Mouse (Mus musculus) bone marrow, adult 2 months (tissue): ENCODE results near the gene 2610507B11Rik. TPM values are rescaled to one million over a fixed set of nuclear protein-coding genes. Genes with fewer than 3 reads are reported as not detected.

Experiments
- H3K27ac ChIP-seq: fragments of 200-500 bp; 2 replicates; pipeline ENCODE4 v1.5.1; 2012; ENCODE audit warnings: low read depth, mild to moderate bottlenecking, control low read depth, inconsistent platforms, low read length; ENCODE audit not compliant: control insufficient read depth, poor library complexity, insufficient read depth
- H3K4me1 ChIP-seq: fragments of 200-500 bp; 2 replicates; pipeline ENCODE4 v1.6.1; 2011; ENCODE audit warnings: low read length; ENCODE audit not compliant: control insufficient read depth, insufficient read depth
- H3K4me3 ChIP-seq: fragments of 200-500 bp; replicated peaks from 2 replicates; pipeline ENCODE3; 2011; ENCODE audit warnings: mild to moderate bottlenecking, low read depth, low read length, control low read depth; ENCODE audit not compliant: control insufficient read depth
- CTCF ChIP-seq: fragments of 200-500 bp; IDR thresholded peaks from 2 replicates; pipeline ENCODE4 v1.5.1; 2011; ENCODE audit warnings: low read length, control low read depth; ENCODE audit not compliant: control insufficient read depth, insufficient read depth
- POLR2A ChIP-seq: fragments of 200-500 bp; IDR thresholded peaks from 2 replicates; pipeline ENCODE4 v1.6.1; 2011; ENCODE audit warnings: low read depth, mild to moderate bottlenecking, control low read depth, low read length, borderline replicate concordance; ENCODE audit not compliant: control insufficient read depth
- WGBS: fragments of 180-500 bp; shearing (Covaris S2); methylation state at CpG from one replicate; pipeline ENCODE4 v1.1.7; 2018; 5-methylcytosine and 5-hydroxymethylcytosine counted together
- polyA plus RNA-seq: library from polyadenylated mRNA; stranded (reverse); fragments of >200 nt; gene quantifications from 2 replicates; pipeline ENCODE4 v1.2.4, GENCODE M21; 2011; ENCODE audit warnings: low replicate concordance; ENCODE audit not compliant: missing spikeins, insufficient read depth, insufficient read length

2610507B11Rik gene
- polyA plus RNA-seq, 1 experiment, result 50.3 TPM

- Histone ChIP-seq H3K4me1 (no peaks in the 10 kb centered on the region), H3K27ac (no peak overlapping the region), H3K4me3 (no peak overlapping the region)
- TF ChIP-seq POLR2A (no peak), CTCF (no peak)
- 95% methylated on average over 8 of the region's 8 CpGs for WGBS
These were observed 75.5 kb downstream of the 2610507B11Rik start for GRCm38 (mm10) chr11:78337040-78337439.

Other genes with a start within 250 kb of the 2610507B11Rik start
- gene Dhrs13, start 229.5 kb upstream of the 2610507B11Rik start, polyA plus RNA-seq, result 6.5 and 10.8 TPM in 2 replicates
- gene Flot2, start 223.8 kb upstream of the 2610507B11Rik start, polyA plus RNA-seq, result 21.1 and 44.1 TPM in 2 replicates
- gene Eral1, start 181.4 kb upstream of the 2610507B11Rik start, polyA plus RNA-seq, result 9.8 and 16.3 TPM in 2 replicates
- 5.3 and 12.3 TPM in 2 replicates for gene Fam222b, start 167.1 kb upstream of the 2610507B11Rik start, polyA plus RNA-seq
- gene Traf4, start 96.2 kb upstream of the 2610507B11Rik start, polyA plus RNA-seq, result 20.6 and 30.0 TPM in 2 replicates
- 10.4 and 17.8 TPM in 2 replicates for gene Nek8, start 85.1 kb upstream of the 2610507B11Rik start, polyA plus RNA-seq
- 48.0 and 66.6 TPM in 2 replicates for gene Tlcd1, start 85.0 kb upstream of the 2610507B11Rik start, polyA plus RNA-seq
- gene Rpl23a, start 78.2 kb upstream of the 2610507B11Rik start, polyA plus RNA-seq, result 181 and 299 TPM in 2 replicates
- gene Rab34, start 73.3 kb upstream of the 2610507B11Rik start, polyA plus RNA-seq, result 5.2 and 8.6 TPM in 2 replicates
- 2.6 and 3.3 TPM in 2 replicates for gene Proca1, start 68.4 kb upstream of the 2610507B11Rik start, polyA plus RNA-seq
- gene Sdf2, start 16.0 kb upstream of the 2610507B11Rik start, polyA plus RNA-seq, result 47.7 and 67.8 TPM in 2 replicates
- 15.1 and 30.7 TPM in 2 replicates for gene Supt6, start 15.8 kb upstream of the 2610507B11Rik start, polyA plus RNA-seq
- gene BC030499, start 29.1 kb downstream of the 2610507B11Rik start, polyA plus RNA-seq, result 2.4 and 3.9 TPM in 2 replicates
- 70.4 and 91.6 TPM in 2 replicates for gene Spag5, start 39.8 kb downstream of the 2610507B11Rik start, polyA plus RNA-seq
- 2.9 and 8.4 TPM in 2 replicates for gene Aldoc, start 61.2 kb downstream of the 2610507B11Rik start, polyA plus RNA-seq
- 7.3 and 16.7 TPM in 2 replicates for gene Pigs, start 66.7 kb downstream of the 2610507B11Rik start, polyA plus RNA-seq
- gene Unc119, start 81.7 kb downstream of the 2610507B11Rik start, polyA plus RNA-seq, result 35.6 and 71.9 TPM in 2 replicates
- gene Foxn1, start 124.8 kb downstream of the 2610507B11Rik start, polyA plus RNA-seq, result not detected in 2 replicates
- gene Slc13a2, start 160.5 kb downstream of the 2610507B11Rik start, polyA plus RNA-seq, result not detected in 2 replicates
- gene Slc46a1, start 203.9 kb downstream of the 2610507B11Rik start, polyA plus RNA-seq, result 1.6 TPM in 1 of 2 replicates, not detected in the other
- not detected in 2 replicates for gene Sarm1, start 236.0 kb downstream of the 2610507B11Rik start, polyA plus RNA-seq
- gene Vtn, start 237.3 kb downstream of the 2610507B11Rik start, polyA plus RNA-seq, result 6.2 and 19.7 TPM in 2 replicates
- not detected in 2 replicates for gene Sebox, start 241.7 kb downstream of the 2610507B11Rik start, polyA plus RNA-seq